Mouse (Mus musculus): ENCODE data around the gene Cadps. TPM values are rescaled to one million over a fixed set of nuclear protein-coding genes. Genes with fewer than 3 reads are reported as not detected.

Gene Cadps
- polyA plus RNA-seq, 1 experiment from 2014 or later: 1.6 TPM

DNA sequence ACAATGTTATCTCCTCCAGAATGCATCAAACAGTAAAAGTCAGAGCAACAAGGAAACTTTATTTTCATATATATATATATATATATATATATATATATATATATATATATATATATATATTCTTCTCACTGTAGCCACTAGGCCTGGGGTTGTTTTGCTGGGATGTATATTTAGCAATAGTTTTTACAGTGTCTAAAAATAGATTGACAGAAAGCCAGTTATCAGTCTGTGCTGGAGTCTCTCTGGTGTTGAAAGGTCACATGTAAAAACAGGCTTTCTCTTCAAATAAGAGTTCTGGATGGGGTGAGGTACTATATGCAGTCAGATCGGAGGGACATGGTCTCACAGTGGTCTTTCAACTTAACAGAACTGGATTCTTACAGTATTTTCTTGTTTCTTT is 2.7 kb downstream of the Cadps start:
- 83% methylated on average over 1 of the region's 1 CpGs for WGBS
- ATAC-seq (ENCODE audit: insufficient number of reproducible peaks, insufficient read depth, low FRiP score, low TSS enrichment, low read depth): no peak
- H3K27ac ChIP-seq: no peak overlapping the region

DNA sequence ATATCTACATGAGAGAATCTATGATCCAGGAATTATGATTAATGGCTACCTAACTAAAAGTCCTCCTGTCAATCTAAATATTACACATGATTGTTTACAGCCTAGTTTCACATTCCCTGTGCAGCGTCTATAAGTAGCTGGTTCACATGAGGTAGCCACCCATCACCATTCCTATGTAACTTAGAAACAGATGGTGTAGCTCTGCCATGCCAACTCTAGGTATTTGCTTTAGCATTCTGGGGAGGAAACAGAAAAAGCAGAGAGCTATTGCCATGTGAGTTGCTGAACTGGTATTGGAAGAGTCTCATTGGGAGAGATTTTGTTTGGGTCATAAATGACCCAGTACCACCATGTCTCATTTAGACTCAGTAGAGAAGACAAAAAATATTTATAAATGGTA is 4.4 kb downstream of the Cadps start:
- H3K9ac ChIP-seq: no peak overlapping the region
- H3K36me3 ChIP-seq: no peaks in the 10 kb centered on the region
- H3K27ac ChIP-seq: no peak overlapping the region
- no peak overlapping the region for H3K4me3 ChIP-seq
- H3K9me3 ChIP-seq: no peaks in the 10 kb centered on the region
- H3K4me1 ChIP-seq: peaks cover 21% of the 10 kb centered on the region; the same call in 1 of the 2 replicates
- H3K4me2 ChIP-seq: no peak overlapping the region
- WGBS: 52% methylated on average over 1 of the region's 1 CpGs
- H3K27me3 ChIP-seq: peaks cover 31% of the 10 kb centered on the region
- ATAC-seq (ENCODE audit: insufficient number of reproducible peaks, insufficient read depth, low FRiP score, low TSS enrichment, low read depth): no peak

More for the DNA sequence above, 2.7 kb downstream of the Cadps start:
- H3K4me1 ChIP-seq: peaks cover 21% of the 10 kb centered on the region; the same call in 1 of the 2 replicates
- no peaks in the 10 kb centered on the region for H3K36me3 ChIP-seq
- no peak overlapping the region for H3K4me3 ChIP-seq
- no peaks in the 10 kb centered on the region for H3K9me3 ChIP-seq
- H3K4me2 ChIP-seq: no peak overlapping the region
- H3K27me3 ChIP-seq: peaks cover 34% of the 10 kb centered on the region
- H3K9ac ChIP-seq: no peak overlapping the region

DNA sequence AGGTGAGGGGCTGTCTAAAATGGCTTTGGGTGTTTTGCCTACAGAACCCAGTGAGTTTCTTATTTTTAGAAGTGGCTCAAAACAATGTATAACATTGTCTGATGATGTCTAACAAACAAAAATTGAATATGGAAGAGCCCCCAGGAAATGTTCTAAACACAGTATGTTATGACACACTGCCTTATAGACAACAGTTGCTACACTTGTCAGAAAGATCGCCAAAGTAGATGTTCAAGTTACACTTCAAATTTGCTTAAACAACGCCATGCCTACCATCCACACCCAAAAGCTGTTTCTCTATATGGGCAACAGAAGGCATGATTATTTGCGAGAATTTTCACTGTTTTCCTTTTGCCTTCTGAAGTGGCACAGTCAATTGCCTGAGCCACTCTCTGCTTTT is 10.8 kb downstream of the Cadps start:
- 71% methylated on average over 3 of the region's 3 CpGs for WGBS

DNA sequence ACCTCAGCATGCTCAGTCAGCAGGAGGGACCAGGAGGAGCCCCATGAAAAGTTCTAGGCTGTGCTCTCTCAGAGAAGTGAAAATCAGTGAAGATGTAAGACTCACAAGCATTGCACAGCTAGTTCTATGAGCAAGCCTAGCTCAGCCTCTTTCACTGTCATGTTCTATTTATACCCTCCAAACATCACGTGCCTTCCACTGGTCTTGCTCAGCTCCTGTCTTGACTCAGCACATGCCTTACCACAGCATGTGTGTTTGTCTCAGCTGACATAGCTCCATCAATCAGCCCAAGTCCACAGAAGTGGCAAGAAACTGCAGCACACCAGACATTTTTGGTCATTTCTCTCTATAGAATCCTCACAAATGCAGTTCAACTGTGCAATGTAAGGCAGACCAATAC is 19.9 kb downstream of the Cadps start:
- Histone ChIP-seq H3K27ac (no peak overlapping the region), H3K27me3 (no peaks in the 10 kb centered on the region), H3K9me3 (no peaks in the 10 kb centered on the region), H3K9ac (no peak overlapping the region), H3K4me1 (no peaks in the 10 kb centered on the region), H3K36me3 (no peaks in the 10 kb centered on the region), H3K4me2 (no peak overlapping the region), H3K4me3 (no peak overlapping the region)
- WGBS: 77% methylated on average over 1 of the region's 1 CpGs
- no peak for ATAC-seq (ENCODE audit: insufficient number of reproducible peaks, insufficient read depth, low FRiP score, low TSS enrichment, low read depth)

More for the DNA sequence above, 10.8 kb downstream of the Cadps start:
- no peak overlapping the region for H3K4me3 ChIP-seq
- H3K27ac ChIP-seq: no peak overlapping the region
- no peaks in the 10 kb centered on the region for H3K4me1 ChIP-seq
- no peak for ATAC-seq (ENCODE audit: insufficient number of reproducible peaks, insufficient read depth, low FRiP score, low TSS enrichment, low read depth)
- H3K9me3 ChIP-seq: no peaks in the 10 kb centered on the region
- H3K36me3 ChIP-seq: no peaks in the 10 kb centered on the region
- no peak overlapping the region for H3K9ac ChIP-seq
- H3K4me2 ChIP-seq: no peak overlapping the region
- no peaks in the 10 kb centered on the region for H3K27me3 ChIP-seq

DNA sequence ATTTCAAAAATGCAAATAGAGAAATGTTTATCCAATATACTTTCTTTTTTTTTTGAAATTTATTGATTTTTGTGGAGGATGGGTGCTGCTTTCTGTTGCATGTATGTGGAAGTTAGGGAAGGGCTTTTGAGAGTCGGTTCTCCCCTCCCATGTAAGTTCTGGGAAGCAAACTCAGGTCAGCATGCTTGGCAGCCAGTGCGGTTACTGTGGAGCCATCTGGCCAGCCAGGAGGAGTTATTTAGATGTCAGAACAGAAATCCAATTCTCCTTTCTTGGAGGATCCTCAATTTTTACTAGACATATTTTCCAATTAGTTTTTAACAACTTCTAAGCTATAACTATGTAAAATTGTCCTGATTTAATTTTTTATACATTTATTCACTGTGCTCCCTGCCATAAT is 21.8 kb downstream of the Cadps start:
- no peaks in the 10 kb centered on the region for H3K4me1 ChIP-seq
- no peaks in the 10 kb centered on the region for H3K27me3 ChIP-seq
- H3K9me3 ChIP-seq: no peaks in the 10 kb centered on the region
- no peak overlapping the region for H3K9ac ChIP-seq
- H3K27ac ChIP-seq: no peak overlapping the region
- 79% methylated on average over 2 of the region's 2 CpGs for WGBS
- no peak overlapping the region for H3K4me2 ChIP-seq
- ATAC-seq (ENCODE audit: insufficient number of reproducible peaks, insufficient read depth, low FRiP score, low TSS enrichment, low read depth): no peak
- no peaks in the 10 kb centered on the region for H3K36me3 ChIP-seq
- H3K4me3 ChIP-seq: no peak overlapping the region

DNA sequence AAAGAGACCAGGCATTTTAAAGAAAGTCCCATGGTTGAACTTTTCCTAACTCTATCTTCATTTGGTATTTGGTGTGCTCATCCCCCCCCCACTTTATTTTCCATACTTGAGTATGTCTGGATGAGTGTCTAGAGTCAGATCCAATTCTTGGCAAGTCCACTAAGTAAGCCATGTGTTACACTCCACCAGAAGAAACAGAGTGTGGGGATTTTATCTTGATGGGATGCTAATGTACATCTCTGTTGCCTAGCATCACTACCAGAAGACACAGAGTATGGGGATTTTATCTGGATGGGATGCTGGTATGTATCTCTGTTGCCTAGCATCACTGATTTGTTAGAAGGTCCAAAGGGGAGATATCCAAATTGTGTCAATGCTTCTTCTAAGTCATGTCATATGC is 24.0 kb downstream of the Cadps start:
- Histone ChIP-seq H3K4me3 (no peak overlapping the region), H3K27ac (no peak overlapping the region), H3K27me3 (no peaks in the 10 kb centered on the region), H3K4me2 (no peak overlapping the region), H3K4me1 (no peaks in the 10 kb centered on the region), H3K9me3 (no peaks in the 10 kb centered on the region), H3K36me3 (no peaks in the 10 kb centered on the region), H3K9ac (no peak overlapping the region)
- no peak for ATAC-seq (ENCODE audit: insufficient number of reproducible peaks, insufficient read depth, low FRiP score, low TSS enrichment, low read depth)

DNA sequence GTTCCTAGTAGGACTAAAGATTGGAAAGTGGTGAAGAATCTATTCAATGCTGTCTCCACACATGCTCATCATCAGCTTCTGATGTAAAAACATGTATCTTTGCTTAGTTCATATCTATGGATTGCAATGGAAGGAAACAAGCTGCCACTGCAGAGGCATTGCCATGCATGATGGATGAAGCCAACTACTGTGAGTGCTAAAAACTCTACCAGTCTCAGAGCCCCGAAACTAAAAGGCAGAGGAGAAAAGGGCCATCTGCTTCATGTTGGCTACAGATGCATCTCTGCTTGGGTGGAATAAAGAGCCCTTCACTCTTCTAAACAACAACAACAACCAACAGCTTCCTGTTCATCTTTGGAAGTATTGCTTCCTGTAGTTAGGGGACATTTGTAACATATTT is 38.6 kb downstream of the Cadps start:
- no peak for ATAC-seq (ENCODE audit: insufficient number of reproducible peaks, insufficient read depth, low FRiP score, low TSS enrichment, low read depth)
- WGBS: 75% methylated on average over 1 of the region's 1 CpGs
- Histone ChIP-seq H3K9ac (no peak overlapping the region), H3K4me2 (no peak overlapping the region), H3K4me1 (no peaks in the 10 kb centered on the region), H3K36me3 (no peaks in the 10 kb centered on the region), H3K27ac (no peak overlapping the region), H3K9me3 (no peaks in the 10 kb centered on the region), H3K27me3 (no peaks in the 10 kb centered on the region), H3K4me3 (no peak overlapping the region)

DNA sequence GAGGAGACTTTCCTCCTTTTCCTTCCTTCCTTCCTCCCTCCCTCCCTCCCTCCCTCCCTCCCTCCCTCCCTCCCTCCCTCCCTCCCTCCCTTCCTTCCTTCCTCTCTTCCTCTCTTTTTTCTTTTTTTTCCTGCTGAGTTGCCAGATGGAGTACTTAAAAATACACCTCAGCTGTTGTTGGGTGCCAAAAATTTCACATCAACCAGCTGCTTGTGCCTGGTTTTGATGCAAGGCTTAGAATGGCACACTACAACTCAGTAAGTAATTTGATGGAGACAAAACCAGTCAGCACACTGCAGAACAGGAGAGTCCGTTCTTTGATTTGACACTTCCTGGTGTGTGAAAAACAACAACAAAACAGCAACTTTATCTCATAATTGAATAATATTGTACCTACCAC is 42.9 kb downstream of the Cadps start:
- no peaks in the 10 kb centered on the region for H3K27me3 ChIP-seq
- H3K4me1 ChIP-seq: no peaks in the 10 kb centered on the region
- H3K4me2 ChIP-seq: no peak overlapping the region
- no peak overlapping the region for H3K27ac ChIP-seq
- H3K36me3 ChIP-seq: no peaks in the 10 kb centered on the region
- 85% methylated on average over 1 of the region's 1 CpGs for WGBS
- ATAC-seq (ENCODE audit: insufficient number of reproducible peaks, insufficient read depth, low FRiP score, low TSS enrichment, low read depth): no peak
- no peak overlapping the region for H3K9ac ChIP-seq
- no peaks in the 10 kb centered on the region for H3K9me3 ChIP-seq
- H3K4me3 ChIP-seq: no peak overlapping the region

DNA sequence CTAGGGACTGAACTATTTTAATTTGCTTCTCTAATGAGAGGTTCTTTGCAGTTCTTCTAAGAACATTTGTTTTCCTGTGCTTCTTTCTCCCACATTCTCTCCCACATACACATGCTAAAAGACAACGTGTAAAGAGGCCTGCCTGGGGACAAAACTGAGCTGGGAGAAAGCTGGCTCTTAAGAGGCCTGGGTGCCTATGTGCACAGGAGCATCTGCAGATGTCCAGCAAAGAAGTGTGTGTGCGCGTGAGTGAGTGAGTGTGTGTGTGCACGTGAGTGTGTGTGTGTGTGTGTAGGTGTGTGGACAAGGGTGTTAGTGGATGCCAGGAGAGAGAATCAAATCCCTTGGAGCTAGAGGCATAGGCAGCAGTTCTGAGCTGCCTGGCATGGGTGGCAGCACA is 44.9 kb downstream of the Cadps start:
- WGBS: 79% methylated on average over 4 of the region's 4 CpGs
- no peak for ATAC-seq (ENCODE audit: insufficient number of reproducible peaks, insufficient read depth, low FRiP score, low TSS enrichment, low read depth)

DNA sequence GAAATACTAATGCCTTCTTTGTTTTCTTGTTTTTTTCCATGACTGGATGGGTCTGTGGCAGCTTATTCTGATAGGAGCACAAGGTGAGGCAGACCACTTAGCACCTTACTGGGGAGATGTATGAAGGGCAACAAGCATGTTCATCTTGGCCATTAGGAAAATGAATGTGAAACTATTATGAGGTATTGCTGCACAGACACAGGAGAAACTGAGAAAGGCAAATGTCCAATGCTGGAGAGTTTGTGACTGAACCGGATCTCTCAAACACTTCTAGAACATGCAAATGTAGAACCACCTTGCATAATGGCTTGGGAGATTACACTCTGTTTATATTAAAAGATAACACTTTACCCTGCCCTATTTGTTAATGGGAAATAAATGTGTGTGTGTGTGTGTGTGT is 54.0 kb downstream of the Cadps start:
- no peak overlapping the region for H3K27ac ChIP-seq
- H3K4me1 ChIP-seq: no peaks in the 10 kb centered on the region
- WGBS: 89% methylated on average over 1 of the region's 1 CpGs

More for the DNA sequence above, 44.9 kb downstream of the Cadps start:
- Histone ChIP-seq H3K27me3 (no peaks in the 10 kb centered on the region), H3K4me3 (no peak overlapping the region), H3K9me3 (no peaks in the 10 kb centered on the region), H3K9ac (no peak overlapping the region), H3K36me3 (no peaks in the 10 kb centered on the region), H3K4me2 (no peak overlapping the region), H3K4me1 (no peaks in the 10 kb centered on the region), H3K27ac (no peak overlapping the region)

DNA sequence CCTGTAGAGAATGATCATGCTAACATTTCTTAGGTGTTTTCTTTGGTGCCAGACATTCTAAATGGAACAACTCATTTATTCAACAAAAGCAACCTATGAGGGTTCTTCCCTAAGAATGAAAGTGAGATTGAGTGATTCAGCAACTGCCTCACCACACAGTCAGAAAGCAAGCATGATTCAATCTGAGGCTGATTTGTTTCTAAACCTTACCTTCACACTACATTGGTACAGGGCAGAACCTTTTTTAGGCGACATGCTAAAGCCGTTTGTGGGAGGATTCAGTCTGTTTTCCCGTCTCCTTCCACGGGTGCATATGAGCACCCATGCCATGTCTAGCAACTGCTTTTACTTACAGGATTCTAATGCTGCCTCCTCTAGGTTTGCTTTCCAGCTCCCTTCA is 69.6 kb downstream of the Cadps start:
- no peak overlapping the region for H3K4me3 ChIP-seq
- H3K4me1 ChIP-seq: no peaks in the 10 kb centered on the region
- ATAC-seq (ENCODE audit: insufficient number of reproducible peaks, insufficient read depth, low FRiP score, low TSS enrichment, low read depth): no peak
- no peak overlapping the region for H3K9ac ChIP-seq
- WGBS: 84% methylated on average over 4 of the region's 4 CpGs
- no peaks in the 10 kb centered on the region for H3K27me3 ChIP-seq
- H3K27ac ChIP-seq: no peak overlapping the region
- no peaks in the 10 kb centered on the region for H3K36me3 ChIP-seq
- H3K9me3 ChIP-seq: no peaks in the 10 kb centered on the region
- no peak overlapping the region for H3K4me2 ChIP-seq

More for the DNA sequence above, 54.0 kb downstream of the Cadps start:
- Histone ChIP-seq H3K9me3 (no peaks in the 10 kb centered on the region), H3K9ac (no peak overlapping the region), H3K4me3 (no peak overlapping the region), H3K36me3 (no peaks in the 10 kb centered on the region), H3K4me2 (no peak overlapping the region), H3K27me3 (no peaks in the 10 kb centered on the region)
- no peak for ATAC-seq (ENCODE audit: insufficient number of reproducible peaks, insufficient read depth, low FRiP score, low TSS enrichment, low read depth)

DNA sequence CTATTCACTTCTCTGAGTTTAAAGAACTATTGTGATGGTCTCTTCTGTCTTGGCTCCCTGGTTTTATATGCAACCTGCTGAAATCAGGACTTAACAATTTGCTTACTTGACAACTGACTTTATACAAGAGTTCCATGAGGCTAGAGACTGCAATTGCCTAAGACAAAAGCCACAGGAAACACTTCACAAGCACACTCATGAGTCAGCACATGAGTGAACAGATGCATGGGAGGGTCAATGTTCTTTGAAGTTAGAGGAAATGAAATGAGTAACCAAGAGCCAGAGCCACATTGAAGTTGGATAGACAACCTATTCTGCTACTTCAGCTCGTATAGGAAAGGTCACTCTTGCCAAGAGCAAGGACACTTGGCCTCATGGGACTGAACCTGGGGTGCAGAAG is 71.1 kb downstream of the Cadps start:
- Histone ChIP-seq H3K9ac (no peak overlapping the region), H3K4me2 (no peak overlapping the region), H3K27ac (no peak overlapping the region), H3K36me3 (no peaks in the 10 kb centered on the region), H3K9me3 (no peaks in the 10 kb centered on the region), H3K27me3 (no peaks in the 10 kb centered on the region), H3K4me3 (no peak overlapping the region), H3K4me1 (no peaks in the 10 kb centered on the region)
- no peak for ATAC-seq (ENCODE audit: insufficient number of reproducible peaks, insufficient read depth, low FRiP score, low TSS enrichment, low read depth)
- WGBS: 67% methylated on average over 1 of the region's 1 CpGs

DNA sequence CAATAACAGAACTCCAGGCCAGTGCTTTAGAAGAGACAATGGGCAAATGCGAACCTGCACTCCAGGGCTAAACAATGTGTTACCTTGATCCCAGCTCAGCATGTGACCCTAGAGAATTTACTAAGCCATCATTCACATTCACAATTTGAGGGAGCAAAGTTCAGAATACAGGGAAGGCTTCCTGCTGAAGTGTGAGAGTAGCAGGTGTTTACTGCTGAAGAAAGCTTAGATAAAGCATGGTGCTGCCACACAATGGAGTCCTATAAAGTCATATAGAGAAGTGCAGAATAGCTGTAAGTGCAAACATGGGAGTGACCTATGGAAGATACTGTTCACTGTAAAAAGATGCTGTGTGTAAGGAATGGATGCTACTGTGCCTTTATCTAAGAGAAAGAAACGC is 91.9 kb downstream of the Cadps start:
- no peak overlapping the region for H3K4me2 ChIP-seq
- no peaks in the 10 kb centered on the region for H3K36me3 ChIP-seq
- no peaks in the 10 kb centered on the region for H3K4me1 ChIP-seq
- no peaks in the 10 kb centered on the region for H3K27me3 ChIP-seq
- no peak overlapping the region for H3K9ac ChIP-seq
- H3K4me3 ChIP-seq: no peak overlapping the region
- H3K27ac ChIP-seq: no peak overlapping the region
- WGBS: 78% methylated on average over 2 of the region's 2 CpGs
- H3K9me3 ChIP-seq: no peaks in the 10 kb centered on the region
- no peak for ATAC-seq (ENCODE audit: insufficient number of reproducible peaks, insufficient read depth, low FRiP score, low TSS enrichment, low read depth)
